In the genomic region with DNA sequence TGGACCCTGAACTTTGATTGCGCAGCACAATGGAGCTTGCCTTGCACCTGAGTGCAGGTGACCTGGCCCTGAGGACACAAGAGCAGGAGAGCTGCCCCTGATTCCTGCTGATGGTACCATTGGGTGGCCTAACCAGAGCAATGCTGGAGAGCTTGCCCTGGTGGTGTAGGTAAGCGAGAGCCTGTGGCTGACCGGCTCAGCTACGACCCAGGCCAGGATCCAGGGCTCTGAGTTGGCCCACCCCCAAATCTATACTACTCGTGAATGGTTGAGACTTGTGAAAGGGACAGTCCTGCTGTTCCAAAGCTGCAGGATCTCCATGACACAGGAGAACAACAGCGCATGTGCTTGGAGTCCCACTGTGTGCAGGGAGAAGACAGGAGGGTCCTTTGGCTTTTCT, we compare ENCODE assay signal across 20 mouse cellular contexts. TPM values are rescaled to one million over a fixed set of nuclear protein-coding genes. Genes with fewer than 3 reads are reported as not detected.
DNase-seq lines count a peak whose midpoint lies in the region; ATAC-seq and TF ChIP-seq lines count a peak whose summit lies in the region.
"Not testable (repeated sequence)": the region's sequence is repeated elsewhere in the genome, so short reads cannot be mapped to it uniquely, and the experiment has no call there.
"Had no signal": no experiment of that assay in that cellular context is flagged by ENCODE, and none has a peak within 500 bp of the region (broad histone marks: within the 10 kb centered on the region; RNA-seq: fewer than 3 reads in every experiment).

No protein-coding gene starts in this region.

- H3K4me3 ChIP-seq in embryonic facial prominence, embryonic 10.5 days; forebrain, embryonic 11.5 days (ENCODE audit: low read depth, low read length); heart, embryonic 10.5 days; limb, embryonic 11.5 days (ENCODE audit: low read depth, low read length); liver, embryonic 15.5 days (replicated peaks); liver, postnatal 0 days (ENCODE audit: low read depth, low read length); midbrain, embryonic 12.5 days; midbrain, embryonic 14.5 days (replicated peaks; ENCODE audit: low read depth, low read length): not testable (repeated sequence)

- H3K4me1 ChIP-seq in embryonic facial prominence, embryonic 10.5 days; forebrain, embryonic 11.5 days (replicated peaks; ENCODE audit: control insufficient read depth, insufficient read depth, low read length); heart, embryonic 10.5 days; limb, embryonic 11.5 days (ENCODE audit: control insufficient read depth, insufficient read depth, low read length); liver, embryonic 15.5 days (replicated peaks); liver, postnatal 0 days (ENCODE audit: insufficient read depth); midbrain, embryonic 12.5 days; midbrain, embryonic 14.5 days (ENCODE audit: control insufficient read depth, insufficient read depth, low read length): not testable (repeated sequence)

- not testable (repeated sequence) for H3K27me3 ChIP-seq in embryonic facial prominence, embryonic 10.5 days (replicated peaks; ENCODE audit: low read depth, poor library complexity, severe bottlenecking); forebrain, embryonic 11.5 days (ENCODE audit: control insufficient read depth, insufficient read depth, low read length); heart, embryonic 10.5 days (ENCODE audit: insufficient read depth, poor library complexity, severe bottlenecking); limb, embryonic 11.5 days (ENCODE audit: control insufficient read depth, insufficient read depth, low read length); liver, embryonic 15.5 days; liver, postnatal 0 days (ENCODE audit: insufficient read depth, low read length); midbrain, embryonic 12.5 days; midbrain, embryonic 14.5 days (ENCODE audit: control insufficient read depth, insufficient read depth, low read length)

- TF ChIP-seq CTCF in liver, postnatal 0 days (IDR thresholded peaks at IDR 0.05; ENCODE audit: low read depth): not testable (repeated sequence)

- H3K36me3 ChIP-seq in embryonic facial prominence, embryonic 10.5 days (replicated peaks); forebrain, embryonic 11.5 days (ENCODE audit: control insufficient read depth, insufficient read depth, low read length); heart, embryonic 10.5 days; limb, embryonic 11.5 days (ENCODE audit: control insufficient read depth, insufficient read depth, low read length); liver, embryonic 15.5 days (replicated peaks); liver, postnatal 0 days (replicated peaks; ENCODE audit: insufficient read depth, low read length); midbrain, embryonic 12.5 days; midbrain, embryonic 14.5 days (ENCODE audit: control insufficient read depth, insufficient read depth, low read length): not testable (repeated sequence)

- not testable (repeated sequence) for H3K4me2 ChIP-seq in forebrain, embryonic 11.5 days (ENCODE audit: low read depth, low read length, severe bottlenecking); limb, embryonic 11.5 days (ENCODE audit: low read depth, severe bottlenecking); liver, embryonic 15.5 days; liver, postnatal 0 days (ENCODE audit: low read depth, low read length); midbrain, embryonic 12.5 days (replicated peaks); midbrain, embryonic 14.5 days (ENCODE audit: low read length)

- H3K27ac ChIP-seq in embryonic facial prominence, embryonic 10.5 days (replicated peaks); forebrain, embryonic 11.5 days (ENCODE audit: low read depth, low read length); heart, embryonic 10.5 days; limb, embryonic 11.5 days (replicated peaks; ENCODE audit: low read depth, low read length); liver, embryonic 15.5 days (replicated peaks); liver, postnatal 0 days (ENCODE audit: low read depth); midbrain, embryonic 12.5 days (replicated peaks); midbrain, embryonic 14.5 days (replicated peaks; ENCODE audit: low read depth, low read length): not testable (repeated sequence)

- peak; percentile 7 for DNase-seq in embryonic facial prominence, embryonic 10.5 days (ENCODE audit: low spot score)
- DNase-seq in forebrain, embryonic 11.5 days (ENCODE audit: low spot score); midbrain, embryonic 14.5 days: not testable (repeated sequence)
- peak; percentile 77 for DNase-seq in heart, embryonic 10.5 days (ENCODE audit: low spot score)
- peak; percentile 20 for DNase-seq in limb, embryonic 11.5 days (ENCODE audit: low spot score)
- DNase-seq in liver, postnatal 0 days: peak; percentile 14

- ATAC-seq in forebrain, embryonic 11.5 days (replicated peaks; ENCODE audit: low FRiP score): peak; percentile 41; the same call in 1 of the 2 replicates
- ATAC-seq in limb, embryonic 11.5 days (ENCODE audit: insufficient number of reproducible peaks, low FRiP score, low TSS enrichment, low read depth): peak; percentile 11; the same call in 1 of the 2 replicates
- ATAC-seq in liver, embryonic 15.5 days (ENCODE audit: insufficient read depth): peak; percentile 25
- ATAC-seq in liver, postnatal 0 days: peak; percentile 45
- peak; percentile 39; the same call in 1 of the 2 replicates for ATAC-seq in midbrain, embryonic 12.5 days (ENCODE audit: low FRiP score, low read depth)
- ATAC-seq in midbrain, embryonic 14.5 days (ENCODE audit: low FRiP score, low TSS enrichment): 0 out of 2 replicates have a peak, but pooled peaks have one; percentile 11

- H3K9ac ChIP-seq in forebrain, embryonic 11.5 days (ENCODE audit: low read length); limb, embryonic 11.5 days (ENCODE audit: low read length); liver, embryonic 15.5 days; liver, postnatal 0 days (replicated peaks); midbrain, embryonic 12.5 days (replicated peaks); midbrain, embryonic 14.5 days (replicated peaks; ENCODE audit: low read length): not testable (repeated sequence)

- 88% methylated on average over 6 of the region's 6 CpGs for WGBS in embryonic facial prominence, embryonic 10.5 days
- 87% methylated on average over 6 of the region's 6 CpGs for WGBS in forebrain, embryonic 11.5 days
- 75% methylated on average over 6 of the region's 6 CpGs for WGBS in heart, embryonic 10.5 days
- 89% methylated on average over 6 of the region's 6 CpGs for WGBS in limb, embryonic 11.5 days
- WGBS in liver, embryonic 15.5 days (ENCODE audit: insufficient replicate concordance): 69% methylated on average over 6 of the region's 6 CpGs
- 71% methylated on average over 6 of the region's 6 CpGs for WGBS in liver, postnatal 0 days (ENCODE audit: insufficient replicate concordance)
- 84% methylated on average over 6 of the region's 6 CpGs for WGBS in midbrain, embryonic 12.5 days
- WGBS in midbrain, embryonic 14.5 days: 90% methylated on average over 6 of the region's 6 CpGs

- H3K9me3 ChIP-seq in embryonic facial prominence, embryonic 10.5 days: peaks cover 67% of the 10 kb centered on the region
- peaks cover 20% of the 10 kb centered on the region; the same call in 1 of the 2 replicates for H3K9me3 ChIP-seq in forebrain, embryonic 11.5 days (ENCODE audit: control insufficient read depth, low read length)
- H3K9me3 ChIP-seq in heart, embryonic 10.5 days: peaks cover 62% of the 10 kb centered on the region
- H3K9me3 ChIP-seq in limb, embryonic 11.5 days (ENCODE audit: control insufficient read depth, low read length): peaks cover 26% of the 10 kb centered on the region; the same call in 1 of the 2 replicates
- H3K9me3 ChIP-seq in liver, embryonic 15.5 days (replicated peaks): peaks cover 11% of the 10 kb centered on the region
- not testable (repeated sequence) for H3K9me3 ChIP-seq in liver, postnatal 0 days (ENCODE audit: low read length)
- H3K9me3 ChIP-seq in midbrain, embryonic 12.5 days: peaks cover 55% of the 10 kb centered on the region
- peaks cover 43% of the 10 kb centered on the region for H3K9me3 ChIP-seq in midbrain, embryonic 14.5 days (ENCODE audit: control insufficient read depth, low read length)

- not testable (repeated sequence) for TF ChIP-seq EP300 in liver, postnatal 0 days (IDR thresholded peaks at IDR 0.05; ENCODE audit: low read depth)

RNA-seq across cellular contexts. Expression of gene Smok2a, which starts 34.4 kb away (rescaled TPM):
- polyA plus RNA-seq in embryonic facial prominence, embryonic 10.5 days (2016; fragmentation: Nextera tagmentation; extraction: Ambion mirVana): not detected in 2 replicates
- not detected in 2 replicates for polyA plus RNA-seq in forebrain, embryonic 11.5 days (2014; fragmentation: Nextera tagmentation; extraction: Ambion mirVana)
- polyA plus RNA-seq in heart, embryonic 10.5 days (2016; fragmentation: Nextera tagmentation; extraction: Ambion mirVana): not detected in 2 replicates
- not detected in 2 replicates for polyA plus RNA-seq in limb, embryonic 11.5 days (2014; fragmentation: Nextera tagmentation; extraction: Ambion mirVana)
- polyA plus RNA-seq in liver, embryonic 15.5 days (2015; fragmentation: Nextera tagmentation; extraction: Ambion mirVana): not detected in 2 replicates
- not detected in 2 replicates for polyA plus RNA-seq in liver, postnatal 0 days (2015; fragmentation: Nextera tagmentation; extraction: Ambion mirVana)
- polyA plus RNA-seq in midbrain, embryonic 12.5 days (2016; fragmentation: Nextera tagmentation; extraction: Ambion mirVana): not detected in 2 replicates
- not detected in 2 replicates for polyA plus RNA-seq in midbrain, embryonic 14.5 days (2014; fragmentation: Nextera tagmentation; extraction: Ambion mirVana)
- polyA plus RNA-seq: activated CD4-positive, CD25-positive, alpha-beta regulatory T cell, adult 4 months; CD4-positive, CD25-positive, alpha-beta regulatory T cell, adult 4 months; cerebellum, adult 2 months; cortical plate, adult 2 months; embryonic facial prominence, embryonic 11.5 days; embryonic facial prominence, embryonic 13.5 days; embryonic facial prominence, embryonic 15.5 days; forebrain, embryonic 12.5 days; forebrain, embryonic 14.5 days; forebrain, embryonic 16.5 days; G1E; Patski had no signal

RNA-seq across cellular contexts. Expression of gene Smok2b, which starts 43.5 kb away (rescaled TPM):
- polyA plus RNA-seq in embryonic facial prominence, embryonic 10.5 days (2016; fragmentation: Nextera tagmentation; extraction: Ambion mirVana): not detected in 2 replicates
- polyA plus RNA-seq in forebrain, embryonic 11.5 days (2014; fragmentation: Nextera tagmentation; extraction: Ambion mirVana): not detected in 2 replicates
- polyA plus RNA-seq in heart, embryonic 10.5 days (2016; fragmentation: Nextera tagmentation; extraction: Ambion mirVana): not detected in 2 replicates
- polyA plus RNA-seq in limb, embryonic 11.5 days (2014; fragmentation: Nextera tagmentation; extraction: Ambion mirVana): not detected in 2 replicates
- not detected in 2 replicates for polyA plus RNA-seq in liver, embryonic 15.5 days (2015; fragmentation: Nextera tagmentation; extraction: Ambion mirVana)
- not detected in 2 replicates for polyA plus RNA-seq in liver, postnatal 0 days (2015; fragmentation: Nextera tagmentation; extraction: Ambion mirVana)
- polyA plus RNA-seq in midbrain, embryonic 12.5 days (2016; fragmentation: Nextera tagmentation; extraction: Ambion mirVana): not detected in 2 replicates
- polyA plus RNA-seq in midbrain, embryonic 14.5 days (2014; fragmentation: Nextera tagmentation; extraction: Ambion mirVana): not detected in 2 replicates
- polyA plus RNA-seq: CD4-positive, CD25-positive, alpha-beta regulatory T cell, adult 4 months; cerebellum, adult 2 months; cortical plate, adult 2 months; embryonic facial prominence, embryonic 11.5 days; embryonic facial prominence, embryonic 13.5 days; embryonic facial prominence, embryonic 15.5 days; forebrain, embryonic 12.5 days; forebrain, embryonic 14.5 days; forebrain, embryonic 16.5 days; G1E; Patski had no signal

RNA-seq across cellular contexts. Expression of gene Unc93a, which starts 54.9 kb away (rescaled TPM):
- polyA plus RNA-seq in embryonic facial prominence, embryonic 10.5 days (2016; fragmentation: Nextera tagmentation; extraction: Ambion mirVana): not detected in 2 replicates
- polyA plus RNA-seq in forebrain, embryonic 11.5 days (2014; fragmentation: Nextera tagmentation; extraction: Ambion mirVana): not detected in 2 replicates
- polyA plus RNA-seq in heart, embryonic 10.5 days (2016; fragmentation: Nextera tagmentation; extraction: Ambion mirVana): not detected in 2 replicates
- not detected in 2 replicates for polyA plus RNA-seq in limb, embryonic 11.5 days (2014; fragmentation: Nextera tagmentation; extraction: Ambion mirVana)
- polyA plus RNA-seq in liver, embryonic 15.5 days (2015; fragmentation: Nextera tagmentation; extraction: Ambion mirVana): not detected in 2 replicates
- polyA plus RNA-seq in liver, postnatal 0 days (2015; fragmentation: Nextera tagmentation; extraction: Ambion mirVana): 0.05 TPM in 1 of 2 replicates, not detected in the other
- not detected in 2 replicates for polyA plus RNA-seq in midbrain, embryonic 12.5 days (2016; fragmentation: Nextera tagmentation; extraction: Ambion mirVana)
- not detected in 2 replicates for polyA plus RNA-seq in midbrain, embryonic 14.5 days (2014; fragmentation: Nextera tagmentation; extraction: Ambion mirVana)
- polyA plus RNA-seq: activated CD4-positive, CD25-positive, alpha-beta regulatory T cell, adult 4 months; CD4-positive, CD25-positive, alpha-beta regulatory T cell, adult 4 months; cerebellum, adult 2 months; cortical plate, adult 2 months; embryonic facial prominence, embryonic 11.5 days; embryonic facial prominence, embryonic 13.5 days; embryonic facial prominence, embryonic 15.5 days; forebrain, embryonic 12.5 days; forebrain, embryonic 14.5 days; G1E had no signal
